Mouse (Mus musculus): ENCODE data around the gene Spsb4. TPM values are rescaled to one million over a fixed set of nuclear protein-coding genes. Genes with fewer than 3 reads are reported as not detected.

Spsb4 gene
- polyA plus RNA-seq, 1 experiment from 2014 or later, result 1.2 TPM

- Histone ChIP-seq H3K9ac (no peak overlapping the region), H3K36me3 (replicated peaks) (no peaks in the 10 kb centered on the region), H3K27ac (replicated peaks) (no peak overlapping the region), H3K9me3 (replicated peaks) (no peaks in the 10 kb centered on the region), H3K4me1 (replicated peaks) (0 out of 2 replicates have a peak, but pooled peaks cover 3% of the 10 kb centered on the region), H3K4me2 (no peak overlapping the region), H3K4me3 (replicated peaks) (no peak overlapping the region), H3K27me3 (peaks cover 10% of the 10 kb centered on the region; the same call in 1 of the 2 replicates)
- WGBS (ENCODE audit: insufficient replicate concordance), result 65% methylated on average over 17 of the region's 17 CpGs
- no peak for ATAC-seq (ENCODE audit: insufficient read depth)
Observed at GRCm38 (mm10) chr9:96961986-96962701, 56.5 kb downstream of the Spsb4 start.

GRCm38 (mm10) chr9:96961006-96961405 is 57.6 kb downstream of the Spsb4 start:
- ATAC-seq (ENCODE audit: insufficient read depth), result no peak
- Histone ChIP-seq H3K4me3 (replicated peaks) (no peak overlapping the region), H3K4me2 (no peak overlapping the region), H3K4me1 (replicated peaks) (no peaks in the 10 kb centered on the region), H3K9ac (no peak overlapping the region), H3K36me3 (replicated peaks) (no peaks in the 10 kb centered on the region), H3K9me3 (replicated peaks) (no peaks in the 10 kb centered on the region), H3K27me3 (peaks cover 13% of the 10 kb centered on the region; the same call in 1 of the 2 replicates), H3K27ac (replicated peaks) (no peak overlapping the region)
- 44% methylated on average over 7 of the region's 7 CpGs for WGBS (ENCODE audit: insufficient replicate concordance)

- H3K36me3 ChIP-seq (replicated peaks), result no peaks in the 10 kb centered on the region
- ATAC-seq (ENCODE audit: insufficient read depth), result no peak
- no peak overlapping the region for H3K4me2 ChIP-seq
Observed at GRCm38 (mm10) chr9:96960241-96960640, 58.4 kb downstream of the Spsb4 start.

GRCm38 (mm10) chr9:96959469-96959868 is 59.2 kb downstream of the Spsb4 start:
- no peaks in the 10 kb centered on the region for H3K9me3 ChIP-seq (replicated peaks)
- H3K9ac ChIP-seq, result no peak overlapping the region
- H3K27ac ChIP-seq (replicated peaks), result no peak overlapping the region
- no peak overlapping the region for H3K4me3 ChIP-seq (replicated peaks)
- H3K4me2 ChIP-seq, result no peak overlapping the region
- WGBS (ENCODE audit: insufficient replicate concordance), result 57% methylated on average over 7 of the region's 7 CpGs
- no peaks in the 10 kb centered on the region for H3K36me3 ChIP-seq (replicated peaks)
- ATAC-seq (ENCODE audit: insufficient read depth), result no peak
- H3K27me3 ChIP-seq, result peaks cover 25% of the 10 kb centered on the region; the same call in 1 of the 2 replicates
- H3K4me1 ChIP-seq (replicated peaks), result no peaks in the 10 kb centered on the region

More at GRCm38 (mm10) chr9:96960241-96960640, 58.4 kb downstream of the Spsb4 start:
- Histone ChIP-seq H3K27me3 (peaks cover 17% of the 10 kb centered on the region; the same call in 1 of the 2 replicates), H3K9me3 (replicated peaks) (no peaks in the 10 kb centered on the region), H3K27ac (replicated peaks) (no peak overlapping the region), H3K9ac (no peak overlapping the region), H3K4me1 (replicated peaks) (no peaks in the 10 kb centered on the region), H3K4me3 (replicated peaks) (no peak overlapping the region)
- WGBS (ENCODE audit: insufficient replicate concordance), result 51% methylated on average over 4 of the region's 4 CpGs

- Histone ChIP-seq H3K9ac (no peak overlapping the region), H3K4me2 (no peak overlapping the region), H3K36me3 (replicated peaks) (no peaks in the 10 kb centered on the region), H3K9me3 (replicated peaks) (no peaks in the 10 kb centered on the region), H3K4me3 (replicated peaks) (no peak overlapping the region), H3K27ac (replicated peaks) (no peak overlapping the region), H3K4me1 (replicated peaks) (no peaks in the 10 kb centered on the region), H3K27me3 (peaks cover 36% of the 10 kb centered on the region)
- no peak for ATAC-seq (ENCODE audit: insufficient read depth)
- WGBS (ENCODE audit: insufficient replicate concordance), result 24% methylated on average over 6 of the region's 6 CpGs
Observed at GRCm38 (mm10) chr9:96958009-96958615, 60.5 kb downstream of the Spsb4 start.

GRCm38 (mm10) chr9:96957298-96957865 is 61.3 kb downstream of the Spsb4 start:
- no peak for ATAC-seq (ENCODE audit: insufficient read depth)
- H3K27me3 ChIP-seq, result peaks cover 33% of the 10 kb centered on the region
- no peak overlapping the region for H3K27ac ChIP-seq (replicated peaks)
- WGBS (ENCODE audit: insufficient replicate concordance), result 40% methylated on average over 6 of the region's 6 CpGs
- no peak overlapping the region for H3K9ac ChIP-seq
- no peaks in the 10 kb centered on the region for H3K4me1 ChIP-seq (replicated peaks)
- no peak overlapping the region for H3K4me2 ChIP-seq
- H3K9me3 ChIP-seq (replicated peaks), result no peaks in the 10 kb centered on the region
- H3K36me3 ChIP-seq (replicated peaks), result no peaks in the 10 kb centered on the region
- no peak overlapping the region for H3K4me3 ChIP-seq (replicated peaks)

GRCm38 (mm10) chr9:96956646-96957297 is 61.9 kb downstream of the Spsb4 start:
- ATAC-seq (ENCODE audit: insufficient read depth), result no peak
- WGBS (ENCODE audit: insufficient replicate concordance), result 40% methylated on average over 6 of the region's 6 CpGs

GRCm38 (mm10) chr9:96954063-96954809 is 64.4 kb downstream of the Spsb4 start:
- peaks cover 47% of the 10 kb centered on the region for H3K27me3 ChIP-seq
- no peaks in the 10 kb centered on the region; the same call in 1 of the 2 replicates for H3K4me1 ChIP-seq (replicated peaks)
- WGBS (ENCODE audit: insufficient replicate concordance), result 75% methylated on average over 15 of the region's 15 CpGs
- H3K27ac ChIP-seq (replicated peaks), result no peak overlapping the region
- no peaks in the 10 kb centered on the region for H3K36me3 ChIP-seq (replicated peaks)
- no peak overlapping the region for H3K9ac ChIP-seq
- no peak for ATAC-seq (ENCODE audit: insufficient read depth)
- no peak overlapping the region for H3K4me2 ChIP-seq
- H3K4me3 ChIP-seq (replicated peaks), result no peak overlapping the region
- H3K9me3 ChIP-seq (replicated peaks), result no peaks in the 10 kb centered on the region

More at GRCm38 (mm10) chr9:96956646-96957297, 61.9 kb downstream of the Spsb4 start:
- H3K4me1 ChIP-seq (replicated peaks), result no peaks in the 10 kb centered on the region; the same call in 1 of the 2 replicates
- H3K36me3 ChIP-seq (replicated peaks), result no peaks in the 10 kb centered on the region
- no peaks in the 10 kb centered on the region for H3K9me3 ChIP-seq (replicated peaks)
- H3K27me3 ChIP-seq, result peaks cover 32% of the 10 kb centered on the region
- no peak overlapping the region for H3K4me2 ChIP-seq
- H3K27ac ChIP-seq (replicated peaks), result no peak overlapping the region
- H3K9ac ChIP-seq, result no peak overlapping the region
- no peak overlapping the region for H3K4me3 ChIP-seq (replicated peaks)

- no peaks in the 10 kb centered on the region for H3K9me3 ChIP-seq (replicated peaks)
- no peaks in the 10 kb centered on the region for H3K36me3 ChIP-seq (replicated peaks)
- peaks cover 55% of the 10 kb centered on the region for H3K27me3 ChIP-seq
- no peak for ATAC-seq (ENCODE audit: insufficient read depth)
- no peak overlapping the region for H3K4me2 ChIP-seq
- no peak overlapping the region for H3K27ac ChIP-seq (replicated peaks)
- no peaks in the 10 kb centered on the region; the same call in 1 of the 2 replicates for H3K4me1 ChIP-seq (replicated peaks)
- H3K9ac ChIP-seq, result no peak overlapping the region
- WGBS (ENCODE audit: insufficient replicate concordance), result 66% methylated on average over 8 of the region's 8 CpGs
- no peak overlapping the region for H3K4me3 ChIP-seq (replicated peaks)
Observed at GRCm38 (mm10) chr9:96953443-96953842, 65.2 kb downstream of the Spsb4 start.

- Histone ChIP-seq H3K27ac (replicated peaks) (no peak overlapping the region), H3K9me3 (replicated peaks) (no peaks in the 10 kb centered on the region), H3K9ac (no peak overlapping the region), H3K27me3 (peaks cover 64% of the 10 kb centered on the region), H3K4me1 (replicated peaks) (no peaks in the 10 kb centered on the region; the same call in 1 of the 2 replicates), H3K4me3 (replicated peaks) (no peak overlapping the region), H3K4me2 (no peak overlapping the region), H3K36me3 (replicated peaks) (no peaks in the 10 kb centered on the region)
- ATAC-seq (ENCODE audit: insufficient read depth), result no peak
- 21% methylated on average over 9 of the region's 9 CpGs for WGBS (ENCODE audit: insufficient replicate concordance)
Observed at GRCm38 (mm10) chr9:96952310-96952975, 66.2 kb downstream of the Spsb4 start.

Measured in liver, embryonic 15.5 days (tissue).